Mouse (Mus musculus) liver, embryonic 13.5 days (tissue): ENCODE data around the gene Plekhh1. TPM values are rescaled to one million over a fixed set of nuclear protein-coding genes. Genes with fewer than 3 reads are reported as not detected.
A peak's percentile ranks its signal among the peaks of the same experiment; 100 is the strongest.

Experiments used
- ATAC-seq: fragments of 200-750 bp; cut with Nextera tagmentation; 2 replicates; pipeline ENCODE4 v1.8.0; 2017; ENCODE audit warnings: low read depth, mild to moderate bottlenecking, moderate number of reproducible peaks, moderate library complexity
- DNase-seq: peaks from one replicate; pipeline ENCODE4 v3.0.0; 2022
- H3K27ac ChIP-seq: fragments of 300-500 bp; sonication (generic); 2 replicates; pipeline ENCODE4 v1.5.1; 2015; ENCODE audit warnings: moderate library complexity, mild to moderate bottlenecking, inconsistent platforms
- H3K27me3 ChIP-seq: fragments of 300-500 bp; sonication (generic); 2 replicates; pipeline ENCODE4 v1.6.1; 2015; ENCODE audit warnings: mild to moderate bottlenecking, inconsistent platforms
- H3K36me3 ChIP-seq: fragments of 300-500 bp; sonication (generic); 2 replicates; pipeline ENCODE4 v1.6.1; 2015; ENCODE audit warnings: mild to moderate bottlenecking, inconsistent platforms
- H3K4me1 ChIP-seq: fragments of 300-500 bp; sonication (generic); replicated peaks from 2 replicates; pipeline ENCODE4 v1.6.1; 2015; ENCODE audit warnings: inconsistent platforms
- H3K4me2 ChIP-seq: fragments of 300-500 bp; sonication (generic); 2 replicates; pipeline ENCODE4 v1.6.1; 2015; ENCODE audit warnings: inconsistent platforms, mild to moderate bottlenecking, moderate library complexity
- H3K4me3 ChIP-seq: fragments of 300-500 bp; sonication (generic); replicated peaks from 2 replicates; pipeline ENCODE4 v1.5.1; 2015; ENCODE audit warnings: mild to moderate bottlenecking, inconsistent platforms
- H3K9ac ChIP-seq: fragments of 300-500 bp; sonication (generic); 2 replicates; pipeline ENCODE4 v1.6.1; 2015; ENCODE audit warnings: mild to moderate bottlenecking, inconsistent platforms
- H3K9me3 ChIP-seq: fragments of 300-500 bp; sonication (generic); replicated peaks from 2 replicates; pipeline ENCODE4 v1.6.1; 2016; ENCODE audit warnings: inconsistent platforms
- WGBS: fragments of 180-500 bp; shearing (Covaris S2); methylation state at CpG from one replicate; pipeline ENCODE4 v1.1.7; 2015; ENCODE audit not compliant: insufficient replicate concordance; 5-methylcytosine and 5-hydroxymethylcytosine counted together
- polyA plus RNA-seq: library from polyadenylated mRNA; unstranded; fragments of >200 nt; fragmentation: Nextera tagmentation; extraction: Ambion mirVana; gene quantifications from 2 replicates; pipeline ENCODE4 v1.2.1, GENCODE M21; 2015

Gene Plekhh1
- polyA plus RNA-seq, 1 experiment from 2014 or later = 0.13 TPM

DNA sequence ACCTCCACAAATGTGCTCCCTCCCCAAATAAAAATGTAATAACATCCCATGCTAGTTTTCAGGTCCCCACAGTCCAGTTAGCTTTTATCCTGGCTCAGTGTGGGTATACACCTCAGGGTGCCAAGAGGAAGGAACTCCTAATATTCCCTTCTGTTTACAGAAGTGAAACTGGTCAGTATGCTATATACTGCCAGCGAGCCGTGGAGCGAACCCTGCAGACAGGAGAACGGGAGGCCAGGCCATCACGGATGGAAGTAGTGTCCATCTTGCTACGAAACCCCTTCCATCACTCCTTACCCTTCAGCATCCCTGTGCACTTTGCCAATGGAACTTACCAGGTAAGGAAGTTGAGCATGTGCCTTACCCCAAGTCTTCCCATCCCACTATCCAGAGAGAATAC lies 43.6 kb downstream of the Plekhh1 start:
- Histone ChIP-seq H3K9ac (no peak overlapping the region), H3K4me3 (no peak overlapping the region), H3K4me1 (peaks cover 4% of the 10 kb centered on the region; the same call in 1 of the 2 replicates), H3K27me3 (no peaks in the 10 kb centered on the region), H3K9me3 (no peaks in the 10 kb centered on the region), H3K27ac (no peak overlapping the region), H3K36me3 (peaks cover 2% of the 10 kb centered on the region; the same call in 1 of the 2 replicates), H3K4me2 (no peak overlapping the region)
- DNase-seq (no peak), ATAC-seq (no peak)
- whole genome bisulfite sequencing = 78% methylated on average over 6 of the region's 6 CpGs

DNA sequence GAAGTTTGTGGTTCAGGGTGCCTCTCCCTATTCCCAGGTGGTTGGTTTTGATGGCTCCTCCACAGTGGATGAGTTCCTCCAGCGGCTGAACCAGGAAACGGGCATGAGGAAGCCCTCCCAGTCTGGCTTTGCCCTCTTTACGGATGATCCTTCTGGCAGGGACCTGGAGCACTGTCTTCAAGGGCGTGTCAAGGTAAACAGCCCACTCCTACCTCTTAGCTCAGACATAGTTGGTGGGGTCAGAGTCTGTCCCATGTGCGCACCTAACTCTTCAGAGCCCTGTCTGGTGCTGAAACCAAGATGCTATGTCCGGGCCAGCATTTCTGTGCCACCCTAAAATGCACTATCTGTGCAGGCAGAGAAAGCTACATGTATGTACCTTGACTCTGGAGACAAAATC lies 44.4 kb downstream of the Plekhh1 start:
- Histone ChIP-seq H3K4me1 (peaks cover 4% of the 10 kb centered on the region; the same call in 1 of the 2 replicates), H3K4me3 (no peak overlapping the region), H3K27ac (no peak overlapping the region), H3K36me3 (peaks cover 2% of the 10 kb centered on the region; the same call in 1 of the 2 replicates), H3K9ac (no peak overlapping the region), H3K4me2 (no peak overlapping the region), H3K27me3 (no peaks in the 10 kb centered on the region), H3K9me3 (no peaks in the 10 kb centered on the region)
- 75% methylated on average over 6 of the region's 6 CpGs for WGBS
- DNase-seq (no peak), ATAC-seq (no peak)

DNA sequence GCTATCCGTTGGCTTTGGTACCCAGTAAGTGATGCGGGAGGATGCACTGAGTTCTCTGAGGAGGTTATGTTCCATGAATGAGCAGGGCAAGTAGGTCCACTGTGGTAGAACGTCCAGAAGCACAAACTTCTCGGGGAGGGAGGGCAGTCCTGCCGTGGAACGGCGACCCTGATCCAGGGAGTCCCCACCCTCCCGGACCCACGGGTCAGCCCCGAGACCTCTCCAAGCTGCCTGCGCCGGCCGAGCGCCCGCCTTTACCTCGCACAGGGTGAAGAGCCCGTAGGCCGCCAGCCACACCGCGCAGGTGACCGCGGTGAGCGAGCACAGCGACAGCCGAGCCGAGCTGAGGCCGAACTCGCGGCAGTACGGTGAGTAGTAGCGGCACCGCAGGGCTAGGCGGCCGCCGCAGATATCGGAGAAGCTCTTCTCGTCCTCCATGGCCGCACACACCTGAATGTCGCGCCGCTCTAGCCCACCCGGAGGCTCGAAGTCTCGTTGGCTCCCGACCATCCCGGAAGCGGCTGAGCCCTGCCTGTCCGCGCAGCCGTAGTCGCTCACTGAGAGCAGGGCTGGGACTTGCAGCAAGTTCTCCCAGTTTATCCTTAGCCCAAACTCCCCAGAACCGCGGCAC lies 60.3 kb downstream of the Plekhh1 start, which contains the start of gene Pigh:
Gene Pigh, minus strand, starts transcription at position 470 of the 631 bp plus-strand sequence.
- under 1% methylated on average over 53 of the region's 53 CpGs for WGBS
- Histone ChIP-seq H3K27me3 (no peaks in the 10 kb centered on the region), H3K27ac (peak within 1 kb of the TSS; percentile 44; the same call in 1 of the 2 replicates), H3K9ac (peak within 1 kb of the TSS; percentile 85), H3K4me1 (peaks cover 7% of the 10 kb centered on the region), H3K4me3 (peak within 1 kb of the TSS; percentile 83), H3K4me2 (peak within 1 kb of the TSS; percentile 79), H3K36me3 (peaks cover 9% of the 10 kb centered on the region; the same call in 1 of the 2 replicates), H3K9me3 (no peaks in the 10 kb centered on the region)
- ATAC-seq = peak; percentile 98
- peak; percentile 84 for DNase-seq

DNA sequence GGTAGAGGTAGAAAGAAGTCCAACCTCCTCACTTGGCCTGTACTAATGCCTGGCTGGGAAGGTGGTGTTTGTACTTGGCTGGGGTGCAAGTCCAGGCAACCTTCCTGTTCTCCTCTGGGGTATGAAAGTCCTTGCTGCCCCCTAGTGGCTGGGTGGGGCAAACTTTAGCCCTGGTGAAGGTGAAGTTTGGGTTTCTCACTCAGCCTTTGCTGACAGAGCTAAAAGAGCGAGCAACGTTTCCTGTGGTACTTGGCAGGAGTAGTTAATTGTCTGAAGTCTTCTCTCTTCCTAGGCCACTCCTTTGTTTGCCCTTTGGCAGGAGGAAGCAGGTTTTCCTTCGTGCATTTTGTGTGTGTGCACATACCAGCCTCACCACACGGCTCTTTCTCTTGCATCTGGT lies 63.6 kb downstream of the Plekhh1 start:
- no peak for ATAC-seq
- whole genome bisulfite sequencing = 33% methylated on average over 4 of the region's 4 CpGs
- Histone ChIP-seq H3K27me3 (no peaks in the 10 kb centered on the region), H3K4me1 (peaks cover 7% of the 10 kb centered on the region), H3K27ac (no peak overlapping the region), H3K36me3 (no peaks in the 10 kb centered on the region), H3K9me3 (no peaks in the 10 kb centered on the region), H3K4me2 (no peak overlapping the region), H3K4me3 (no peak overlapping the region), H3K9ac (no peak overlapping the region)
- peak; percentile 42 for DNase-seq

DNA sequence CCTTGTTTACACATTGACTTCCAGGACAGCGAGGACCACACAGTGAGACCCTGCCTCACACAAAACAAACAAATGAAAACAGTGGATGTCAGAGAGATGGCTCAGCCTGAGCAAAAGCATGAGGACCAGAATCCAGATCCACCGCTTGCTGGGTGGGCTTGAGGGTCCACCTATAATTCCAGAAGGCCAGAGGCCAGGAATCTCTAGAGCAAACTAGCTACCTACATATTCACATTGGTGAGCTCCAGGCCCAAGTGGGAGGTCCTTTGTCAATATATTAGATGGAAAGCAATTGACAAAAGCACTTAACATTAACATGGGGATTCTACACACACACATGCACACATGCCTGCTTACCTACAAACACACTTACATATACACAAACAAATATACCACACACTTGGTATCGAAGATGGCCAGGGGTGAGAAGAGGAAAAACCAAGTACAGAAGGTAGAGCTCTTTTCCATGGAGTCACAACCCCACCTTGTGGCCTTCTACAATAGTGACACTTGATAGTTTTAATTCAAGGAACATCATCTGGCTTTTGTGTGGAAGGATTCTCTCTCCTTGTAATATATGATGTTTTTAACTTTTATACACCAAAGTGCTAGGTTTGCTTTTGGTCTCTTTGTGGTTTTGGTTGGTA lies 68.3 kb downstream of the Plekhh1 start:
- Histone ChIP-seq H3K4me1 (no peaks in the 10 kb centered on the region; the same call in 1 of the 2 replicates), H3K4me2 (no peak overlapping the region), H3K9me3 (no peaks in the 10 kb centered on the region), H3K27ac (no peak overlapping the region), H3K27me3 (0 out of 2 replicates have a peak, but pooled peaks cover 2% of the 10 kb centered on the region), H3K4me3 (no peak overlapping the region), H3K36me3 (no peaks in the 10 kb centered on the region), H3K9ac (no peak overlapping the region)
- no peak for DNase-seq
- 50% methylated on average over 3 of the region's 3 CpGs for WGBS
- no peak for ATAC-seq

DNA sequence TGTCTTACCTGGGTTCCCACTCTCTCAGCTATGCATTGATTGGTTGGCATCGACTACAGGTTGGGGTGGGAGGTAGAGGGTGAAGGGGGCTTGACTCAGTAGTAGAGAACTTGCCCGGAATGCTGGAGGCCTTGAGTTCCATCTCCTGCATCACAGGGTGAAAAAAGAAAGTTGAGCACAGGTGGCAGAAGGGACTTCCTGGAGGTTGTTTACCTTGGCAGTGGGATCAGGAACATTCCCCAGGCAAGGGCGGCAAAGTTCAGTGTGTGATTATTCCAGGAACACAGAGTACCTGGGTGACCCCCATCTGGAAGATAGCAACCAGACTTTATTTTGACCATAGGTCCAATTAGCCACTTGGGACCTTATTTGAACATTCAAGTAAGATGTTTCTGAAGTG lies 74.8 kb downstream of the Plekhh1 start:
- ATAC-seq (no peak), DNase-seq (no peak)
- H3K4me3 ChIP-seq = no peak overlapping the region
- no peaks in the 10 kb centered on the region for H3K36me3 ChIP-seq
- no peaks in the 10 kb centered on the region; the same call in 1 of the 2 replicates for H3K4me1 ChIP-seq
- H3K4me2 ChIP-seq = no peak overlapping the region
- no peak overlapping the region for H3K27ac ChIP-seq
- 65% methylated on average over 3 of the region's 3 CpGs for WGBS
- peaks cover 2% of the 10 kb centered on the region; the same call in 1 of the 2 replicates for H3K27me3 ChIP-seq
- no peak overlapping the region for H3K9ac ChIP-seq
- no peaks in the 10 kb centered on the region for H3K9me3 ChIP-seq

DNA sequence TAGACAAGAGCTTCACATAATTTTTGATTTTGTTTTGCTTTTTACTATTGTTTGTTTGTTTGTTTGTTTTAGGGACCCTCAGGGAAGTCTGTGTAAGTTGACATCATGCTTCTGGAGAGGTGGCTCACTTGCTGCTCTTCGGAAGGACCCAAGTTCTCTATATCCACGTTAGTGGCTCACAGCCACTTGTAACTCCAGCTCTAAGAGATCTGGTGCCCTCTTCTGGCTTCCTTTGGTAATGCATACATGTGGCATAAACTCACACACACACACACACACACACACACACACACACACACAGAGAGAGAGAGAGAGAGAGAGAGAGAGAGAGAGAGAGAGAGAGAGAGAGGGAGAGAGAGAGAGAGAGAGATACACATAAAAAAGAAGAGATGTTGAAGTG lies 75.6 kb downstream of the Plekhh1 start:
- no peak overlapping the region for H3K4me3 ChIP-seq
- no peak overlapping the region for H3K9ac ChIP-seq
- WGBS = 65% methylated on average over 2 of the region's 2 CpGs
- no peak for DNase-seq
- H3K36me3 ChIP-seq = no peaks in the 10 kb centered on the region
- H3K27ac ChIP-seq = no peak overlapping the region
- no peaks in the 10 kb centered on the region for H3K9me3 ChIP-seq
- peaks cover 2% of the 10 kb centered on the region; the same call in 1 of the 2 replicates for H3K27me3 ChIP-seq
- H3K4me2 ChIP-seq = no peak overlapping the region
- ATAC-seq = no peak
- H3K4me1 ChIP-seq = no peaks in the 10 kb centered on the region; the same call in 1 of the 2 replicates

DNA sequence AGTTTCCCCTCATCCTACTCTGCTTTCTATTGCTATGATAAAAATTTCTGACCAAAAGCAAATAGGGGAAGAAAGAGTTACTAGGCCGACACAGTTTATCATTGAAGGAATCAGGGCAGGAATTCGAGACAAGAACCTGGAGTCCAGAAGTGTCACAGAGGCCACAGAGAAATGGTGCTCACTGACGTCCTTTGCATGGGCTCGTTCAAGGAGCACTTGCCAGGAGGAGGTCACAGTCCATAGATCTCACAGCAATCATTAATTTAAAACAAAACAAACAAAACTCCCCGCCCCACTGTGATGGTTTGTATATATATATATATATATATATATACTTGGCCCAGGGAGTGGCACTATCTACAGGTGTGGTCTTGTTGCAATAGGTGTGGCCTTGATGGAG lies 76.3 kb downstream of the Plekhh1 start:
- Histone ChIP-seq H3K4me3 (no peak overlapping the region), H3K4me1 (no peaks in the 10 kb centered on the region; the same call in 1 of the 2 replicates), H3K4me2 (no peak overlapping the region), H3K9me3 (no peaks in the 10 kb centered on the region), H3K36me3 (no peaks in the 10 kb centered on the region), H3K27ac (no peak overlapping the region), H3K9ac (no peak overlapping the region), H3K27me3 (peaks cover 2% of the 10 kb centered on the region; the same call in 1 of the 2 replicates)
- WGBS = 71% methylated on average over 5 of the region's 5 CpGs
- DNase-seq = no peak
- ATAC-seq = no peak

DNA sequence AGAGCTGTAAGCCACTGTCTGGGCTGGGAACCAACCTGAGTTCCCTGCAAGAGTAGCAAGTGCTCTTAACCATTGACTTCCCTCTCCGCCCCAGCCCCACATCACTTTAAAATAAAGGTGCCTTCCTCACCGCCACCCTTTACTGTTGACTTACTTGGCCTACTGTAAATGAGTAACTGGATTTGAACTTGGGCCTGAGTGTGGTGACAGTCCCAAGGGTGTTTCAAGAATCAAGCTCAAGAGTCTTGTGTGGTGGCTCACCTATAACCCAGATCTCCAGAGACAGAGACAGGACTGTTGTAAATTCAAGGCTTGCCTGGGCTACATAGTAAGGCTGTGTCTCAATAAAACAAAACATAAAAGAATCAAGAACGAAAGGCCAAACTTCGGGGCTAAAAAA lies 90.0 kb downstream of the Plekhh1 start:
- Histone ChIP-seq H3K4me3 (no peak overlapping the region), H3K9me3 (no peaks in the 10 kb centered on the region), H3K36me3 (no peaks in the 10 kb centered on the region), H3K9ac (no peak overlapping the region), H3K27me3 (no peaks in the 10 kb centered on the region), H3K27ac (no peak overlapping the region), H3K4me1 (no peaks in the 10 kb centered on the region), H3K4me2 (no peak overlapping the region)
- ATAC-seq = no peak
- 64% methylated on average over 4 of the region's 4 CpGs for WGBS
- no peak for DNase-seq

DNA sequence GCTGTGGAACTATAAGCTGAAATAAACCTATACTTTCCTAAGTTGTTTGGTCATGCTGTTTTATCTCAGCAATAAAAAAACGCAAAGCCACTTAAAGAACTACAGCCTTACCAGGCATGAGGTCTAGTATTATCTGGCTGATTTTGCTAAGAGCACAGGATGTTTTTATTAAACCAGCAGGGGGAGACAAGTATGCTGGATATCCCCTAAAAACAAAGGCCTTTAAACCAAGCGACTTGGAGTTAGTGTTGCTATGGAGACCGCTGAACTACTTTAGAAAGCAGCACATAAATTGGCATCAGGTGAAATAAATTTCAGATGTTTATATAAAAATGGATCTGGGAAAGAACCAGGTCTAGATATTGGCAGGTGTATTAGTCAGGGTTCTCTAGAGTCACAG lies 93.9 kb downstream of the Plekhh1 start:
- Histone ChIP-seq H3K36me3 (no peaks in the 10 kb centered on the region), H3K27ac (no peak overlapping the region), H3K4me2 (no peak overlapping the region), H3K4me3 (no peak overlapping the region), H3K9me3 (no peaks in the 10 kb centered on the region), H3K9ac (no peak overlapping the region), H3K4me1 (no peaks in the 10 kb centered on the region), H3K27me3 (no peaks in the 10 kb centered on the region)
- DNase-seq = no peak
- WGBS = 29% methylated on average over 3 of the region's 3 CpGs
- ATAC-seq = no peak

DNA sequence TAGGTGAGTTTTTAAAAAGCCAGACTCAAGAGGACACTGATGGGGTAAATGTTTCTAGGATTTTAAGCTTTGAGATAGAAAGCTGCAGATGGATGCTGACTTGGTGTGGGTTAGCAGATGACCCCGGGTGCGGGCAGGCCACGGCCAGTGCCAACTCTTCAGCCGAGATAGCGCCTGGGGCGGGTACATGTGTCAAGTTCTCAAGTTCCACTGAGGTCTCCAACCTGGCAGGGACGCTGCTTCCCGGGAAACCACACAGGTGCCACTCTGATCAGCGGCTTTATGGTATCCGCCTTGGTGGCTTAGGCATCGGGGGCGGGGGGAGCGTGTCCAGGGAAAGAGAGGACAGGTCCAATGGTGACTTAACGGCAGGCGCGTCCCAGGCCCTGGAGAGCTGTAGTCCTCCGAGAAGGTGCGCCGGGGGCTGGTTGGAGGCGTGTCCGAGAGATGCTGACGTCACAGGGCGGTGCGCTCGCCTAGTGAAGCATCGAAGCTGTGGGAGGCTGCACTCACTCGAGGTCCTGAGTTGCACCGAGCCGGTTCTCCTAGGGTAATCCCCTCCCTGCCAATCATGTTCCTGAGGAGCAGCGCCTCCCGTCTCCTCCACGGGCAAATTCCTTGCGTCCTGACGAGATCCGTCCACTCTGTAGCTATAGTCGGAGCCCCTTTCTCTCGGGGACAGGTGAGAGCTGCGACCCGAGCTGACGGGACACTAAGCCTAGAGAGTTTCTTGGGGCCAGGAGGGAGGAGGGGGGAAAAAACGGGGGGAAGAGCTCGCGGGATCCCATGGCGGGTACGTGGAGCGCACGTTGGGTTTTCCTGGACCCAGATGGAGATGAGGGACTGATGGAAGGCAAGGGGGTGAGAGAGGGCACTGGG lies 101.6 kb downstream of the Plekhh1 start, which contains the start of gene Arg2:
Gene Arg2, plus strand, starts transcription at position 479 of the 879 bp plus-strand sequence.
- DNase-seq (peak; percentile 48), ATAC-seq (peak; percentile 70)
- under 1% methylated on average over 47 of the region's 47 CpGs for WGBS
- peak within 1 kb of the TSS; percentile 60 for H3K4me2 ChIP-seq
- peak within 1 kb of the TSS; percentile 43 for H3K4me3 ChIP-seq
- no peaks in the 10 kb centered on the region for H3K36me3 ChIP-seq
- no peaks in the 10 kb centered on the region for H3K9me3 ChIP-seq
- H3K27me3 ChIP-seq = peaks cover 56% of the 10 kb centered on the region
- H3K27ac ChIP-seq = no peak within 1 kb of the TSS
- H3K4me1 ChIP-seq = peaks cover 12% of the 10 kb centered on the region
- no peak within 1 kb of the TSS for H3K9ac ChIP-seq
